Mouse (Mus musculus) kidney, adult 11 months (tissue): ENCODE results near the gene Susd5.
"Not testable (repeated sequence)": the region's sequence is repeated elsewhere in the genome, so short reads cannot be mapped to it uniquely, and the experiment has no call there.

Experiments
- DNase-seq: peaks from one replicate; pipeline ENCODE4 v3.0.0; 2022

Susd5 gene

GRCm38 (mm10) chr9:114086422-114086821 is 29.5 kb downstream of the Susd5 start:
- DNase-seq: no peak

- DNase-seq: no peak
These were observed 30.3 kb downstream of the Susd5 start for GRCm38 (mm10) chr9:114087106-114087815.

DNA sequence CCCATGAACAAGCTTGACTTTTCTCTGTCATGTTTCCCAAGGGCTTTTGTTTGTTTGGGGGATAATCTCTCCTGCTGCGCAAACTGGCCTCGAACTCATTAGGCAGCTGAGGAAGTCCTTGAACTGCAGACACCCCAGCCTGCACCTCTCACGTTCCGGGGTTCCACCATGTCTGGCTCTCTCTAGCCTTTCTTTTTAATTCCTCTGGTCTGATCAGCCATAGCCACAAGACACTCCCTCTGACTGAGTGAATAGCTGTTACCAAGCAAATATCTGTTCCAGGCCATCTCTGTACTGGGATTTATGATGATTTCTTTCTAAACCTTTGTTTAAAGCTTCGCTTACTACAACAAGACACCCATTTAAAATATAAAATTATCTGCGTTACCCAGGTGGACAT is 31.9 kb downstream of the Susd5 start:
- not testable (repeated sequence) for DNase-seq

GRCm38 (mm10) chr9:114092188-114092587 is 35.2 kb downstream of the Susd5 start:
- not testable (repeated sequence) for DNase-seq

GRCm38 (mm10) chr9:114094854-114095253 is 37.9 kb downstream of the Susd5 start:
- no peak for DNase-seq

DNA sequence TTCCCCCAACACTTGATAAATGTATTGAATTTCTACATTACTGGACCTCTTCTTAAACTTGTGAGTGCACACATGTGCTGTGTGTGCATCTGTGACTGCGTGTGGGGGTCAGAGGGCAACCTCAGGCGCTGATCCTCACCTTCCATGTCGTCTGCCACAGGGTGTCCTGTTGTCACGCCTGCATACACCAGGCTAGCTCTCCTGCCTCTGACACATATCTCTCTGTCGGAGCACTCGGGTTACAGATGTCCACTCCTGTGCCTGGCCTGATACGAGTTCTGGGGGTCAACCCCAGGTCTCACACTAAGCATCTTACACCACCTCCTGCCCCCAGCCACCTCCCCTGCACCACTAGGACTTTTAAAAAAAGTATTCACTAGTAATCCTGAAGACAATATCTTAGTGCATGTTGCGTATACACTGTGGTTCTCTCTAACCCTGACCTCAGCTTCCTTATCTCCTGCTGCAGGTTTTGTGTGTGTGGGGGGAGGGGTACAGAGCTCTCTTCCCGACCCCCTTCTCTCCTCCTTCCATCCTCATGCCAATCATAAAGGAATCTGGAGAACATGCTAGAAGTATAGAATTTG is 41.9 kb downstream of the Susd5 start:
- no peak for DNase-seq

- DNase-seq: no peak
These were observed 53.3 kb downstream of the Susd5 start for GRCm38 (mm10) chr9:114110268-114110667.

DNA sequence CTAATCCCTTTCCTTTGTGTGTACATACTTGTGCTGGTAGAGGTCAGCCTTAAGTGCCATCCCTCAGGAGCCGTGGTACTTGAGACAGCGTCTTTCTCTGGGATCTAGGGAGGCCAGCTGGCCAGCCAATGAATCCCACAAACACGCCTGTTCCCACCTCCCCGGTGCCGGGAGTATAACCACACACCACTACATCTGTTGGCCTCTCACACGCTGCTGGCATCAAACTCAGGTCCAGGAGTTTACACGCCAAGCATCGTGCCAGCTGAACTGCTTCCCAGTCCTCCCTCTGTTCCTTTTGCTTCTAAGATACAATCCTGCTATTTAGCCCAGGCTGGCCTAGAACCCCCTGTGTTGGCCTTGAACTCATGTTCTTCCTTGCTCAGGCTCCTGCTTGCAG is 54.2 kb downstream of the Susd5 start:
- no peak for DNase-seq

DNA sequence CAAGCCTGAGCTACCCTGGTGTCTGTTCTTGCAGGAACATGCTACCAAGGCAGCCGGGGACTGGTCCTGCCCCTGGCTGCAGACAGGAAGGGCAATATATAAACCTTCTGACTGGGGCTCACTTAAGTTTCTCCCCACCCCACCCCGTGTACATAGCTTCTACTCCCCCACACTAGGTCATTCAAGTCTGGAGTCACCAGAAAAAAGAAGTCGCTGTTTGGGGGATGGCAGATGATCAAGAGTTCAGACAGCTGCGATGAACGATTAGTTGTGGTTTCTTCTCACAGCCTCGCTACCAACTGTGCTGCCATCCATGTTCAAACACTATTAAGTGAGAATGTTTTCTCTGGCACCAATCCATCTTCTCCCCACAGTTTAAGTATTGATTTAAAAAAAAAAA is 55.3 kb downstream of the Susd5 start:
- DNase-seq: no peak

- no peak for DNase-seq
These were observed 57.1 kb downstream of the Susd5 start for GRCm38 (mm10) chr9:114113911-114114623.

GRCm38 (mm10) chr9:114116672-114117071 is 59.7 kb downstream of the Susd5 start:
- DNase-seq: peak; percentile 34

DNA sequence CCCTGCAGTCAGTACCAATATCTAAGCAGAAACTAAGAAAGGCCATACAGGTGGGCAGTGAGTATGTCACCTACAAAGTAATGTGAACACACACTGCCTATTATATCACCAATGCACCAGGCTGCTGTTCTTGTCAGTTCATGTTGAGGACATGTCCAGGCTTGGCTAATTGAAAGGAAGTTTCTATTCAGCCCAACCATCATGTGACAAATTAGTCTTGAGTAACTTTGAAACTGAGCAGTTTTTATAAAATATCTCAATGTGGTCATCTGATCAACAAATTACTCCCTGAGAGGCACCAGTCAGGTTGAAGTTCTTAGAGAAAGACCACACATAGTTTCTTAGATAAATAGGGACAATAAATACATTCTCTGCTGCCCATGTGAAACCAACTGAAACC is 65.9 kb downstream of the Susd5 start:
- DNase-seq: not testable (repeated sequence)

DNA sequence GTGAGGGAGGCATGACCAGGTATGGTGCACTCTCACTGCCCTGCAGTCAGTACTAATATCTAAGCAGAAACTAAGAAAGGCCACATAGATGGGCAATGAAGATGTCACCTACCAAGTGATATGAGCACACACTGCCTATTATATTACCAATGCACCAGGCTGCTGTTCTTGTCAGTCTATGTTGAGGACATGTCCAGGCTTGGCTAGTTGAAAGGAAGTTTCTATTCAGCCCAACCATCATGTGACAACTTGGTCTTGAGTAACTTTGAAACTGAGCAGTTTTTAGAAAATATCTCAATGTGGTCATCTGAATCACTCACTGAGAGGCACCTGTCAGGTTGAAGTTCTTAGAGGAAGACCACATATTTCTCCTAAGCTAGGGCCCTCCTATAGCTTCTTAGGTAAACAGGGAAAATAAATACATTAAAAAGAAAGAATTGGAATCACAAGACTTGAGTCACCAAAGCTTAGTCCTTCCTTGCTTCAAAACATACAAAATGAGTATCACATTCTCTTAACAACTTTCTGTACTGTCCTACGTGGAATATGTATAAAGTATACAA is 72.4 kb downstream of the Susd5 start:
- not testable (repeated sequence) for DNase-seq
